Mouse (Mus musculus): ENCODE results near the gene Apobec3.

The Apobec3 gene

DNA sequence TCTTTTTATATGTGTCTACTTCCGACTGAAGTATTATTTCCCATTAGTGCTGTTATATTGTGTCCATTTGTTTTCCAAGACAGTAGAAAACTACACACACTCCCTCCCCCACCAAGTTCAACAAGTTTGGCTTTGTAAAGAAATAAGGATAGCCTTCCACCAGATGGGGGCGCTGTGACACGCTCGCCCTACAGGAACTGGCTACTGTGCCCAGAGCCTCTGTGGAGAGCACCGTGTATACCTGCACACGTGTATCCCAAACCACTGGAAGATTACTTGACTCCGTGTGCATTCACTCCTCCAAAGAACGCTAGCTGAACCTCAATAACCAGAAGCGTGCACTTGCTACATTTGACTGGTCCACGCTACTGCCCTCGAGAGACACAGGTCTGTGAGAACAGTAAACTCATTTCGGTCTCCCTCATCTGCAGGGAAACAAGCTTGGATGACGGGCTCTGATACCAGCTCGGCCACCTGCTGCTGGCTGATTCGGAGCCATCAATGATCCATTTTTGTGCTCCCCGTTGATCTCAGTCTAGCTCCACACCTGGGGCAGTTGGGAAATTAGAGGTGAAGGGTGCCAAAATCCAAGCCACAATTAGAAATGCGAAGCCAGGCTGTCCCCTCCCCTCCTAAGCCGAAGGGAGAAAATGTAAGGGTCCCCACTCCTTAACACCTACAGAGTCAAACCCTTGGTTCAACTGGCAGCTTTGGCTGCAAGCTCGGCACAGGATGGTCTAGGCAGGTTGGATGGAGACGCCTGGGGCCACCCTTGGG is at the start of gene Apobec3:
TSS of gene Apobec3 (plus strand) at position 224 of the 777 bp plus-strand sequence.
- in situ Hi-C loops (cut with MboI; ENCODE audit: unreplicated experiment in 2 of 2), result loop anchor here in 1 of 2 experiments (5.0 kb wide), 1 partner anchor 59 kb away; the partner anchor contains the start of genes Cbx6 and Npcd

DNA sequence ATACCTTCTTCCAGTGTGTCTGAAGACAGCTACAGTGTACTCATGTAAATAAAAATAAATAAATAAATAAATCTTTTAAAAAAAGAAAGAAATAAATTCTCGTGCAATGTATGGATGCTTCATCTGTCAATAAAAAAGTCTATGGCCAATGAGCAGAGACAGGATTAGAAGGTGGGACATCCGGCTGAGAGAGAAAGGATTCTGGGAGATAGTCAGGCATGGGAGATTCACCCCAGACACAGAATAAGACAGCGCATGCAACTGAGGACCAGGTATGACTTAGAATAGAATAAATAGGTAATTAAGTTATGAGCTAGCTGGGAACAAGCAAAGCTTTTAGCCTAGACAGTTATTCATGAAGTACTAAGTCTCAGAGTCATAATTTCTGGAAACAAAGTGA is 48.5 kb upstream of the Apobec3 start:
- in situ Hi-C loops (cut with MboI; ENCODE audit: unreplicated experiment in 2 of 2), result no loop called here

DNA sequence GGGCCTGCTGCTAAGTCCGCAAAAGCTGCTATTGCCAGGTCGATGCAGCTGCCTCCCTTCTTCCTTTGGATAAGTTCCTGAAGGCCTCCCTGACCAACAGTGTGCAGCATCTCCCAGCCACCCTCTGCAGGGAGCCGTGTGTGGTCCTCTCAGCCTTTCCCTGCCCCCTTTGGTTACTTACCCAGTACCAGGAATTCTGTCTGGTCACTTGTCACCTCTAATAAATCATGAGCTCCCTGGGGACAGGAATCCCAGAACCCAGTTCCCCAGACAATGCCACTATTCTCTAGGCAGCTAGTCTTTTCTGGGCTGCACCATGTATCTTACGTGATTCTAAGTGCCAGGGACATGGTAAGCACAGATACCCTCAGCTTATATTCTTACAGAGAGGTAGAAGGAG is 45.5 kb upstream of the Apobec3 start:
- in situ Hi-C loops (cut with MboI; ENCODE audit: unreplicated experiment in 2 of 2), result no loop called here

DNA sequence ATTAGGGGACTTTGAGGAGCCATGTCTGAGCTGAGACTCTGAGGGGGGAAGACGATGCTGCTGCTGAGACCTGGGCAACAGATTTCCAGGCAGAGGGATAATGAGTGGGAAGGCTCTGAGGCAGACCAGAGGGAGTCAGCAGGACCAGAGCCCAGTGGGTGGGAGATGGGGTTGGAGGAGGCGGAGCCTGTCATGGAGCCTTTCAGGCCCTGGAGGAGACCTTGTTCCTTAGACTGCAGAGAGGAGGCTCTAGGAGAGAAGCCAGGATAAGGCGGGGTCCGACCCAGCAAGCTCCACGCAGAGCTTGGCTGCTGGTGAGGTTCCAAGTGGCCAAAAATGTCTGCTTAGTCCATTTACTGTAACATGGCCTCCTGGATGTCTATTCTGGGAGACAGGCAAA is 44.4 kb upstream of the Apobec3 start:
- in situ Hi-C loops (cut with MboI; ENCODE audit: unreplicated experiment in 2 of 2), result no loop called here

DNA sequence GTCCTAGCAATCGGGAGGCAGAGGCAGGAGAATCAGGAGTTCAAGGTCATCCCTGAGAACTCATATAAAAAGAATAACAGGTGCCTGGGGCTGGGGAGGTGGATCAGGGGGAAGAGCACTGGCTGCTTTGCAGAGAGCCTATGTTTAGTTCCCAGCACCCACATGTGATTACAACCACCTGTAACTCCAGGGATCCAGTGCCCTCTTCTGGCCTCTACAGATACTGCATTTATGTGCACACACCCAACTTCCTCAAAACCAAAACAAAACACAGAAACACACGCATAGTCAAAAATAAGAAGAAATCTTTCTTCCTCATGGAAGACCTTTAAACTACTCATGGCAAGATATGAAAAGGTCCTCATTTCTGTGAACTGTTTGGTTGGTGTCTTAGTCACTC is 41.3 kb upstream of the Apobec3 start:
- in situ Hi-C loops (cut with MboI; ENCODE audit: unreplicated experiment in 2 of 2), result no loop called here

DNA sequence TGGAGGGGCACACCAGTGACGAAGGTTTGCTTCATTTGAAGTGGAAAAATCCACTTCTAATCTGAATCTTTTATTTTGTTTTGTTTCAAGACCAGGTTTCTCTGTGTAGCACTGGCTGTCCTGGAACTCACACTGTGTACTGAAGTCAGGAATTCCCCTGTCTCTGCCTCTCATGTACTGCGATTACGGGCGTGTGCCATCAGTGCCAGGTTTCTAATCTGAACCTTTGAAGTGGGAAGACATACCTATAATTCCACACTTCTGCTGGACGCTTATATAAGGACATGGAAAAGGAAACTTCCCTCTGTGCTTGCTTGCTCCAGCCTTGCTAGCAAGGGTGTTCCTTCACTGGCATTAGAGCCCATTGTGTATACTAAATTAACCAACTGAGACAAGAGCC is 32.5 kb upstream of the Apobec3 start:
- in situ Hi-C loops (cut with MboI; ENCODE audit: unreplicated experiment in 2 of 2), result no loop called here

DNA sequence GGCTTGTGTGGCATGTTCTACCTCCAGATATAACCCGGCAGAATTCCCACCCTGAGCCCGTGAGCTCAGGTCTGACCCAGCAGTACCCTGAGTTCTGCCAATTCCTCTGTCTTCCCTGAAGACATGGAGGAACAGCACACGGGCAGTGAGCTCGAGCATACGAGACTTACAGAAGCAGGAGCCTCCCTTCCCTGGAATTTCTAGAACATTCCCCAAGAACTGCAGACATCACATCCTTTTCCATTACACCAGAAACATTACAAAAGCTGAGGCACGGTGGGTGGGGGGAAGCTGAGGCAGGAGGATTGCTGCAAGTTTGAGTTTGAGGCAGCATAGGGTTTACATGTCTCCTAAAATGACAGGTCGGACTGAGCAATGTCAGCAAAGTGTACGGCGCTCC is 31.6 kb upstream of the Apobec3 start:
- in situ Hi-C loops (cut with MboI; ENCODE audit: unreplicated experiment in 2 of 2), result no loop called here

DNA sequence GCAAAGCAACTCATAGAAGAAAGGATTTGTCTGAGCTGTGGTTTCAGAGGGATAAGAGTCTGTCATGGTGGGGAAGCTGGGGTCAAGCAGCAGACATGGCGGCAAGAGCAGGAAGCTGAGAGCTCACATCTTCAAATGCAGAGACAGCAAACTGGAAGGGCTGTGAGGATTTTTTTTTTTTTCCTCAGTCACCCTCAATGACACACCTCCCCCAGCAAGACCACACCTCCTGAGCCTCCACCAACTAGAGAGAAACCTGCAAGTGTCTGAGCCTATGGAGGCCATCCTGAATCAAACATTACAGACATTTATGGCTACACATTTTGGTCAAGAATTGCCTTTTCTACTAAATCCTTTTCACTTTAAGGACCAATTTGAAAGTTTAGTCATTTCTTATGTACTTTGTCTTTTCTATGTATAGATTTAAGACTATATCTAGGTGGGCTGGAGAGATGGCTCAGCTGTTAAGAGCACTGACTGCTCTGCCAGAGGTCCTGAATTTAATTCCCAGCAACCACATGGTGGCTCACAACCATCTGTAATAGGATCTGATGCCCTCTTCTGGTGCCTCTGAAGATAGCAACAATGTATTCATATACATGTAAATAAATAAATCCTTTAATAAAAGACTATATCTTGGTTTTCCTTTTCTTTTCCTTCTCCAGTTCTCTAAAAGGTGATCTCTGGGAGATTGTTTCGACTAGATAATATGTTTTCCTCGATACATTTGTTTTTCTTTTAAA is 24.0 kb upstream of the Apobec3 start:
- in situ Hi-C loops (cut with MboI; ENCODE audit: unreplicated experiment in 2 of 2), result no loop called here

DNA sequence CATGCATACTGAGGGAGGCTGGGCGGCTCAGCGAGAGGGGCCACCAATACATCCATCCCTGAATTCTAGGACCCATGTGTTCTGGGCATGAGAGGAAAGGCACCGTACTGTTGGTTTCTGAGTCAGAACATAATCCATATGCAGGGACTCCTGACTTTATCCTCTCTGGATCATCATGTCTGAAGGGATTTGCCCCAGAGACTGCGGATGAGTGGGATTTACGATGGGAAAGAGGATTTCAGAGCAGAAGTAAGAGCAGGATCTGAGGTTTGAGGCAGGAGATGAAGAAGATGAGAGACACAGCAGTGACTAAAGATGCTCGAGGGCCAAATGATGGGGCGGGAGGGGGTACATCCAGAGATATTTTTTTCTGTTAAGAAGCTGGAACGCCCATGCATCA is 17.9 kb upstream of the Apobec3 start:
- in situ Hi-C loops (cut with MboI; ENCODE audit: unreplicated experiment in 2 of 2), result no loop called here

DNA sequence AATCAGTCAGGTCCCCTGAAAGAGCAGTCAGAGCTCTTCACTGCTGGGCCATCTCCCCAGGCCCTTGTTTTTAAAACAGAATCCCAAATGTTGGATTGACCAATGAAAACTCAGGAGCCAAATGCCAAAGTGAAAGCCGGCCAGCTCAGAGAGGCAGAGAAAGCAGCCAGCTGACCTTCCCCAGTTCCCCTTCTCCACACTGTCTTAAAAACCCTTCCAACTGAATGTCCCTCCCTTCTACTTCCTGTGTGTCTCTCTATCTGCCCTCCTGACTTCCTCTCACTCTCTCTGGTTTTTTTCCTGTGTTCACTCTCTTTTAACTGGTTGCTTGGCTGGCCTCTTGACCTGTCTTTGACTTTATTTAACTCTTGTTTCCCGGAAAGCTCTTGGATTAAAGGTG is 17.5 kb upstream of the Apobec3 start:
- in situ Hi-C loops (cut with MboI; ENCODE audit: unreplicated experiment in 2 of 2), result no loop called here

DNA sequence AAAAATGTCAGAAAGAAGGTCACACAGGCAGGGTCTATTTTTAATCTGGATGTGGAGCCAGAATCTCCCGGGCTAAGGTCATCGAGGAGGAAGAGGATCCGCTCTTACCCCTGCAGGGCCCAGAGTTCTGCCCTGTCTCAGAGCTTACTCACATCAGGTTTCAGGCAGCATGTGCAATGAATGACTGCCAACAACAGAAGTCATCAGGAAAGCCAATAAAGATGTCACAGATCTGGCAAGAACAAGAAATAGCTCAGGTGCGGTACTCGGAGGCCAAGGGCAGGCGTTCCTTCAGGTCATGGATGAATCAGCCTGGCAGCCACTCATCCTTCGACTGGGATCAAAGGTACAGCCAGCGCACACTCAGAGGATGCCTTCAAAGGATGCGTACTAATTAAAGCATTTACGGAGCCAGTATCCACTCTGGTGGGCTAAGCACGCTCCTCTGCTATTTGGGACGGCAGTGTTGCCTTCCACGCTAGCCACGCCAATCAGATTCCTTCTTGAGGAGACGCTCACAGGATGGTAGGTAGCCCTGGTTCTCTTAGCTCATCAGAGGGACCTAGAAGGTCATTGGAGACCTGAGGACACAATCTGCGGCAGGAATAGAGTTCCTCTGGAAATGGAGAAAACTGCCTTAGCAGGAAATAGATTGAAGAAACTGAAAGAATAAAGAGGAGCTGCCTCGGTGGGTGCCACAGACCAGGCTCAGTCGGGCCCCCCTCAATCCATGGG is 16.0 kb upstream of the Apobec3 start:
- in situ Hi-C loops (cut with MboI; ENCODE audit: unreplicated experiment in 2 of 2), result no loop called here

DNA sequence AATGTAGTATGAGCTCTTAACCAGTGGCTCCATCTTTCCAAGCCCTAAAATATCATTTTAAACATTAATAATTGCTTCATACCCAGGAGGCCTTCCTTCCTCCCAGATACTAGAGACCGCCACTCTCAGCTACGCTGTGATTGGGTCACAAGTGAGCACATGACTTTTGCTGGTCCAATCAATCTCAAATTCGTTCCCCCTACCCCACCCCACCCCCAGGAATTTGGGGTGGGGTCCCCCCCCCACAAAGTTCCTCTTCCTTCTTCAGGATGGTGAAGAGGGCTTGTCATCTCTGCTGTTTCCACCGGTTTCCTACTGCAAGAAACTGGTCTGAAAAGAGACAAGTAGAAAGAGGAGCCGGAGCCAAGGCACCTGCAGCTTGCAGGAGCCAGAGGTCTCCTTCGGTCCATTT is 12.7 kb upstream of the Apobec3 start:
- in situ Hi-C loops (cut with MboI; ENCODE audit: unreplicated experiment in 2 of 2), result no loop called here

DNA sequence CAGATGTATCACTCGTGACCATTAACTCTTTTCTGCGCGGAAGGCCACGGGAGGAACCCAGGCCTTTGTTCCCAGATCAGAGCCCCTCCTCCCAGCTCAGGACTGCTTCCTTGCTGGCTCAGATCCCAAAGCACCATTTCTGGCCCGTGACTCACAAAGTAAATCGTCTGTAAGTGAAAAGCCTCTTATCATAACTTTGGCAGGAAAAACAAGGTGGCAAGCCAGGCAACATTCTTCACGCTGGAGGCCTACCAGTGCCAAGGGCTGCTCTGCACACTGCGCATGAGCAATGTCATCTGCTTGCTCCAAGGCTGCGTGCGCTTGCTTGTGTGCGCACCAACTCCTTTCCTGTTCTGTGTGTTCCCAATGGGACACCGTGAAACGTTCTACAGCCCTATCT is 12.1 kb upstream of the Apobec3 start:
- in situ Hi-C loops (cut with MboI; ENCODE audit: unreplicated experiment in 2 of 2), result no loop called here

DNA sequence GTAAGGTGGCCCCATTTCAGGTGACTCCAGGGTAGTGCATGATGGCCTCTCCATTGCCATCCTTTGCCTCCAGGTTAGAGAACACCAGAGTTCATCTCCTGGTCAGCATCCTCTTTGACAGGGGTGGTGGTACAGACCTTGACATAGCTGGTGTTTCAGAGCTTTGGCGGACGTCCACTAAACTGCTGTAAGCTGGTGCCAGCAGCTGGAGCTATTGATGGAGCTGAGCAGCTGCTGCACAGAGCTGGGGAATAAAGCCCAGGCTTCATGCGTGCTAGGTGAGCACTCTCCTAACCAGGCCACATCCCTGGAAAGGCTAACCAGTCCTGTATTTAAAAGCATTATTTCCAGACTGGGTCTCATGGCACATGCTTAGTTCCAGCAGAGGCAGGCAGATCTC is 11.0 kb upstream of the Apobec3 start:
- in situ Hi-C loops (cut with MboI; ENCODE audit: unreplicated experiment in 2 of 2), result loop anchor here in 1 of 2 experiments (5.0 kb wide), 1 partner anchor 48 kb away; the partner anchor contains the start of genes Cbx6 and Npcd

DNA sequence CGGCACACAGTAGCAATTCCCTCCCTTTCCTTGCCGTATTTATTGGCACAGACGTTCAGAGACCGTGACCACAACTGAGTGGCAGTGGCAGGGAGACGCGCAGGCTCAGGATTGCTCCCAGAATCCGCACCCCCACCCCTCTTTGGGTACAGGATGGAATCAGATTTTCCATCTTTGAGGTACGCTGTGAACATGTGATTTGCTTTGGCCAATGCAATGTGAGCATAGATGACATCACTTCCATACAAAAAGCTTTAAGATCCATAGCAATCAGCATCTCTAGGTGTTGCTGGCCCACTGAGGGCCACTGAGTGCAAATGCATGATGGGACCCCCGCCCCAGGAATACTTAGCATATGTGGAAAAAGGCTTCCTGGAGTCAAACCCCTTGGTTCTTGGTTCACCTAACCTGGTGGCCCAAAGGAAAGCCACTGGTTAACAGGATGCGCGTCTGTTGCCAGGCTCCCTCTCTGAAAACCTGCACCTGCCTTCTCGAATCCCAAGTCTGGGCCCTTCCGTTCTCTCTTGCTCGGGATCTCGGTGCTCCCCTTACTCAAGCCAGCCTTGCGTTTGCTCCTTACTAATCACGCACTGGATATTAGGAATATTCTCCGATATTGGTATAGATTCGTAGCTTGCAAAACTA is 8.7 kb upstream of the Apobec3 start:
- in situ Hi-C loops (cut with MboI; ENCODE audit: unreplicated experiment in 2 of 2), result loop anchor here in 1 of 2 experiments (5.0 kb wide), 1 partner anchor 50 kb away; the partner anchor contains the start of genes Cbx6 and Npcd

DNA sequence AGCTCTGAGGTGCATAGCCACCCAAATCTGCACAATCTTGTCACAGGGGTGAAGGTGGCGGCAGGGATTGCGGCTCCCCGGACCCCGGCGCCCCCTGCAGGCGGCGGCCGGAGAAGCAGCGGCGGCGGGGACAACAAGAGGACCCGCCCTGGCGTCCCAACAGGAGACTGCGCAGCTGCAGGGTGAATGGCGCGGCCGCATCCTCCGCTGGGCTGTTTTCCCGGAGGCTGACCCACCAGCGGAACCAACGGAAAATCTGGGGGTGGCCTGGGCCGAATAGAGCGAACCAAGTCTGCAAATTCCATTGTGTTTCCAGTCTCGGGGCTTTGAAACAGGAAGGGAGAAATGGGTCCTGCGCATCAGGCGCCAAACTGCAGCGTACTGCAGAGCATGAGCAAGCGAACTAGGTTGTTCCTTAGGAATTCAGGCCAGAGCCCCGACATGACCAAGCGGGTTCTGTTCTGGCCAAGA is 8.1 kb upstream of the Apobec3 start:
- in situ Hi-C loops (cut with MboI; ENCODE audit: unreplicated experiment in 2 of 2), result loop anchor here in 1 of 2 experiments (5.0 kb wide), 1 partner anchor 51 kb away; the partner anchor contains the start of genes Cbx6 and Npcd

DNA sequence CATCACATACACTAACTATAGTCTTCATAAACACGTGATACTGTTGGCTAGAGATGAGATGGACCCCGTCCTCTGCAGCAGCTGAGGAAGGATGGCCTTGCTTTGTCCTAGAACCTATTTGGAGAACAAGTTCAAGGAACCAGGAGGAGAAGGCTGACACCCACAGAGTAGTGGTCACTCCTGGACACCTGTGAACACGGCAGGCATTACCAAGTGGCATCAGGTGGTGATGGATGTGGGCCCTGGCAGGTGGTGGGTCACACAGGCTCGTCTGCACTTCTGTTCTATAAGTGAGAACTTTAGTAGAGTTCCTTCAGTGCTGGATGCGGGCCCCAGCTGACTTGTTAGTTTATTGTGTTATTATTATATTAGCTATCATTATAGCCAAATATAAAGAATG is 6.6 kb upstream of the Apobec3 start:
- in situ Hi-C loops (cut with MboI; ENCODE audit: unreplicated experiment in 2 of 2), result loop anchor here in 1 of 2 experiments (5.0 kb wide), 1 partner anchor 53 kb away; the partner anchor contains the start of genes Cbx6 and Npcd

DNA sequence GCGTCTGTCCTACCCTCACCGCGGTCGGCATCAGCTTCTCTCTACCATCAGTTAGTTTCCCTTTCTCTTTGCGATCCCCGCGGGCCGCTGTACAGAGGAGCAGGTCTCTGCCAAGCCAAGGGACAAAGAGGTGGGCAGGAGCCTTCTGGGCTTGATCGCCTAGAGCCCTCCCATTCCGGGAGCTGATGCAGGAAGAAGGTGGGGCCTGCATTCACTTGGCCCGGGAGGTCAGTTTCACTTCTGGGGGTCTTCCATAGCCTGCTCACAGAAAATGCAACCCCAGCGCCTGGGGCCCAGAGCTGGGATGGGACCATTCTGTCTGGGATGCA is 718 bp downstream of the Apobec3 start:
- in situ Hi-C loops (cut with MboI; ENCODE audit: unreplicated experiment in 2 of 2), result loop anchor here in 1 of 2 experiments (5.0 kb wide), 1 partner anchor 60 kb away; the partner anchor contains the start of genes Cbx6 and Npcd

DNA sequence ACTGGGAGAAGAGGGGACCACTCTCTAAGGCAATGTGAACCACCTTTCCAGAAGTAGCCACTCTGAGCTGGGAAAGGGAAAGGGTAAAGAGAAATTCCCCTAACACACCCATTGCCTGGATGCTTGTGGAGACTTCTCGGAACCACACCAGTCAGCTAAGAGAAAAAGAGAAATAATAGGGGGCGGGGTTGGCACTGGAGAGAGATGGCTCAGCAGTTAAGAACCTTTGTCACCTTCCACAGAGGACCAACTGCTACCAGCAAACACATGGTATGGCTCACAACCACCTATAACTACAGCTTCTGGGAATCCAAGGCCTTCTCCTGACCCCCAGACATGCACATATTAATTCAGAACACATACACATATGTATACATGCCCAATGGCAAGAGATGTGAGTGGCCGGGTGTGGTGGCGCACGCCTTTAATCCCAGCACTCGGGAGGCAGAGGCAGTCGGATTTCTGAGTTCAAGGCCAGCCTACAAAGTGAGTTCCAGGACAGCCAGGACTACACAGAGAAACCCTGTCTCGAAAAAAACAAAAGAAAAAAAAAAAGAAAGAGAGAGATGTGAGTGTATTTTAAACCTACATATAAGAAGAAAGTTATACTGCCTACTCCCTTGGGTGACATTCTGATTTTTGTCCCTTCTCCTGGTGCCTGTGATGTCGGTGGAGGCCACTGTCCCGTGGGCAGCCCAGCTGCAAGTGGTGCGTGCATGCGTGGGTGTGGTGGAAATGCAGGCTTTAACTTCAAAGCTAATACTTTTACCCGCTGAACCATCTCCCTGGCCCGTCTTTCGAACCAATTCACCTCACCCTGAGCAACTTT is 1.8 kb downstream of the Apobec3 start:
- in situ Hi-C loops (cut with MboI; ENCODE audit: unreplicated experiment in 2 of 2), result loop anchor here in 1 of 2 experiments (5.0 kb wide), 1 partner anchor 61 kb away; the partner anchor contains the start of genes Cbx6 and Npcd

Data from v-Abl transformed pro-B cells (cell line).